Mouse (Mus musculus) erythroid progenitor cell, adult 5-6 weeks (primary cell): ENCODE results near the gene Rab11fip5. TPM values are rescaled to one million over a fixed set of nuclear protein-coding genes. Genes with fewer than 3 reads are reported as not detected.

Experiments used
- ATAC-seq: replicated peaks from 2 replicates; pipeline ENCODE4 v1.8.0; 2016; ENCODE audit warnings: moderate number of reproducible peaks, mild to moderate bottlenecking, moderate TSS enrichment, inconsistent platforms; ENCODE audit not compliant: poor library complexity, low FRiP score, severe bottlenecking
- total RNA-seq, 2 experiments: library from RNA; stranded (forward) in 1 of 2; stranded (reverse) in 1 of 2; fragments of 150-400 nt in 1 of 2; fragments of 186-747, 209-891 nt in 1 of 2; gene quantifications; 2 replicates each; pipeline versions ENCODE4 v1.2.3 to v1.2.4; 2015 to 2017; ENCODE audit warnings: low replicate concordance in 2 of 2

Rab11fip5 gene
- total RNA-seq, 2 experiments from 2014 or later = 0.84 to 3.6 TPM

DNA sequence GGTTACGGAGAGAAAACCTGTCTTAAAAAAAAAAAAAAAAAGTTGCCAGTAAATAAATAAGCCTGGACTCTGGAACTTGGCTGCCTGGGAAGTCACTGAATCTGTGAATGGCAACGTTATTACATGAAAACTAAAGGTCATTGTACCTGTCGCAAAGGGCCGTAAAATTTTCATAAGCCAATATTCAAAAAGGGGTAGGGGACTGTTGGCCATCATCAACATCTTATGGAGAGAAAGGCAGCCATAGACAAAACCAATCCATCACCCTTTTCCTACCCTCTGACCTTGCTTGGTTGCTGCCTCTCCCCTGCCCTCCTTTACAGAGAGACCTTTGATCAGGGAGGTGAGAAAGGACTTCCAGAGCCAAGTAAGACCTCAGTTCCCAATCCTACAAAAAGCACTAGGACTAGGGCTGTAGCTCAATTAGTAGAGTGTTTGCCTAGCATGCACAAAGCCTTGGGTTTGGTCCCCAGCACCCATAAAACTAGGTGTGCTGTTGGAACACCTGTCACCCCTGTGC lies 44.7 kb downstream of the Rab11fip5 start:
- no peak for ATAC-seq

DNA sequence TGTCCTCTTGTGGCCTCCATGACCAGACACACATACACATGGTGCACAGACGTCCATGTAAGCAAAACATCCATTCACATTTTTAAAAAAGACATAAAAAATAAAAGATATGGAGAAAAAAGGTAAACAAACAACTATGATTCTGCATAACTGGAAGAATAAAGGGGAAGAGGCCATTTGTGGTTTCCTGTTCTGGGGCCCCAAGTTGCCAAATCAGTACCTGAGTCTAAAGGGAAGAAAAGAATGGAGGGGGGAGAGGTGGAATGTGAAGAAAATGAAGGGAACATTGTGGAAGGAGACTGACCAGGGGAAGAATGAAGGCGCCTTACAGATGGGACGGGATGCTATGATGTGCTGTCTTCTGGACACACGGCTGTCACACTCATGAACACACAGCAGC lies 47.9 kb downstream of the Rab11fip5 start:
- no peak for ATAC-seq

DNA sequence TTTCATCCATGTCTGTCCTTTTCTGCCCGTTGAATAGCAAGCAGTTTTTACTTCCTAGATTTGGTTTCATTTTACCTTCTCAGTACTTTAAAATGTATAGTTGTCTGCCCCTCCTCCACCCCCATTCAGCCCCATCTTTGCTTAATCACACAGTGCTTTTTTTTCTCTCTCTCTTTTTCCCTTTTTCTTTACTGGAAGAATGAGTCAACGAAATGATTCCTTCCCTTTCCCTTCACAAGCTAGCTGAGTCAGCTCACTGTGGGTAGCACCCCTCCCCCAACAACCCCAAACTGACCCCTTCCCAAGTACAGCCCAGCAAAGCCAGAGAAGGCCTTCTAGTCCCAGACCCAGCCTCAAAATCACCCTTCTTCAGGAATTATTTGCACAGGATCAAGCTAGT lies 49.3 kb downstream of the Rab11fip5 start:
- ATAC-seq = no peak

DNA sequence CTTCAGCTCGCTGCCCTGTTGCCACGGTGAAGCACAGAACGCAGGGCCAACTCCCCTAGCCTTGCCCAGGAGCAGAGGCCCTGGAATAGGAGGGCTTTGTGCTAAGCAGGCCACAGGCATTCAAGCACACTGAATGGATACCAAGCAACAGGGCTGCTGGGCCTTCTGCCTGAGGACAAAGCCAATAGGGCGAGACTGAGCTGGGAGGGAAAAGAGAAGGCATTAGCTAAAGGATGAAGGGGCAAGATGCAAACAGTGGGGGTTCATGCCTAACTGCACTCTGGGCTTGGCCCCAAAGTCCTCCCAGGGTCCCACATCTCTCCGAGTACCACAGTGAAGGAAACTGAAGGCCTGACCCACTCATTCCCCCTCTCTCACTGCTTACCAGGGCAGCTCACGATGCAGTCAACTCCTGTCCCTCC lies 54.0 kb downstream of the Rab11fip5 start:
- 0 out of 2 replicates have a peak, but pooled peaks have one; percentile 14 for ATAC-seq

DNA sequence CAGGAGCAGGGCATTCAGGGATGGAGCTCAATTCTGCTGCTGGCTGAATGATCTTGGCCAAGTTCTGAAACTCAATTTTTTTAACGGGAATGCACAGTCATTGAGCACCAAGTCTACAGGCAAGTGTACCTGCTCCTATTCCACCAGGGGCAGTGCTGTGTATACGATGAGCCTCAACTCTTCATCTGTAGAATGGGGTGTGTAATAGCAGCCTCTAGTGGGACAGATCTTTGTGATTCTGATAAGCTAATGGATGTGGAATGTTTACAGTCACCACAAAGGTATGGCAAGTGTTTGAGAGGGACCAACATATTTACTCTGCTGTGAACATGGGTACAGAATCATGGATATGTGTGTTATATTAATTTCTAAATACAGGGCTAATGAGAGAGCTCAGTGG lies 58.2 kb downstream of the Rab11fip5 start:
- ATAC-seq = no peak

DNA sequence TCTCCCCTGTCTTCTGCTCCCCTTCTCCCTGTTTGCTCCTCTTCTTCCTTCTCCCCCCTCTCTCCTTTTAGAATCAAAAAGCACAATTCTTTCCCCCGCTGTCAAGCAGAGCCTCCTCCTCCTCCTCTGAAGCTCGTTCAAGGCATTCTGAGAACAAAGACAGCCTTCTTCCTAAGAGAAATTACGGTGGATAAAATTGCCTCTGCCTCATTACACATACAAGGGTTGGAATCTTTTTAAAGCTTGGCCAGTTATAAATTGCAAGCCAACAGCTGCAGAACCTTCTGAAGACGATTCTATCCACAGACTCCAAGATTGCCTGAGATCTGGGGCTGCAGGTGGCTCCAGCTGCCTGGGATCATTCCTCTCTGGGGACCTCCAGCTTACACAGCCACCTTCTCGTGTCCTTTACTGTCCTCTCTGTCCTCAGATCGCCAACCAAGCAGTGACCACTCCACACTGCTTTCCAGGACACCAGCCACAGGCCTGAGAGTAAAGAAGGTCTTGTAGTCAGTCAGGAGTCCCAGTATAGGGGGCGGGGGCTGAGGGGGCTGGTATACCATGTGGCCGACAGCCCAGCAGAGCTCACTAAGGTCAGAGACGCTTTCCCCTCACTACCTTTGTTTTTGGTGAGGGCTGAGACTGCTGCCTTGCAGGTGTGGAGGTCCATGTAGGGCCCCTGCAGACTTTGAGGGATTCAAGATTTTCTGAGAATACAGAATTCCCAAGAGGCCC lies 60.2 kb downstream of the Rab11fip5 start:
- ATAC-seq = no peak

DNA sequence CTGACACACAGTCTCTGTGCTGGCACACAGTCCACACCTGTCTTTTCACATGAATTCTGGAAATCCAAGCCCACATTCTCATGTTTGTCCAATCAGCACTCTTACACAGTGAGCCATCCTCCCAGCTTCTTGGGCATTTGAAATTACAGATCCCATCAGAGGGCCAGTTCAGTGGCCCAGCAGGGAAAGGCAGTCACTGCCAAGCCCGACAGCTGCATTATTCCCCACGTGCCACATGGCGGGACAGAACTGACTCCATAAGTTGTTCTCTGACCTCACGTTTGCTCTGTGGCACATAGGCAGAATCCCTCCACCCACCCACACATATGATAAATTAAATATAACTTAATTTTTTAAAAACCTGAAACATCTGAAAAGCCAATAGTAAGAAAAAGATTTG lies 66.5 kb downstream of the Rab11fip5 start:
- no peak for ATAC-seq

DNA sequence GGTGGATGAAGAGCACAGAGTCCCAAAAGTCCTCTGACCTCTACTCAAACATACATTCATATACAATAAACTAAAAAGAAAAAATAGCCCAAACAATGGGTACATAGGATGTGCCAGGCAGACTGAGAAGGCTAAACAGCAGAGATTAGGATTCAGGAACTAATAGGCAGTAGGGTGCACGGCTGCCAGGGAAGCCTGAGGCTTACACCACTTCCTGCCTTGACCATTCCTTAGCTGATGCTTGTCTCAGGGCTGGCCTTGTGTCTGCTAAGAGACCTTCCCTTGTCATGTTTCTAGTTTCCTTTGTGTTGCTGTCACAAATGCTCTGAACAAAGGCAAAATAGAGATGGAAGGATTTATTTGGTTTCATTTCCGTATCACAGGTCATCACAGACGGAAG lies 68.1 kb downstream of the Rab11fip5 start:
- no peak for ATAC-seq

DNA sequence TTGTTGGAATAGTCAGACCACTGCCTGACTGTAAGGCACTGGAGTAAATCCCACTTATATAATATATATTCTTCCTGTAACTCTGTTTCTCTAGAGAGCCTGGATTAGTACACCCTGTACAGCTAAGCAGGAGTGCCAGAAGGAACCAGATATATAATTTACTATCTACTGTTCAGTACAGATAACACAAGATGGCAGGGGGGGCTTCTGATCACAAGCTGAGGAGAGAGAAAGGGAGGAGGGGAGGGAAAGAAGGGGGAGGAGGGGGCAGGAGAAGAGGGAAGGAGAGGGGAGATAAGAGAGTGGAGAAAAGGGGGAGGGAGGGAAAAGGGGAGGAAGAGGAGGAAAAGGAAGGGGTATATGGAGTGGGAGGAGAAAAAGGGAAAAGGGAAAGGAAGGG lies 68.6 kb downstream of the Rab11fip5 start:
- ATAC-seq = no peak

DNA sequence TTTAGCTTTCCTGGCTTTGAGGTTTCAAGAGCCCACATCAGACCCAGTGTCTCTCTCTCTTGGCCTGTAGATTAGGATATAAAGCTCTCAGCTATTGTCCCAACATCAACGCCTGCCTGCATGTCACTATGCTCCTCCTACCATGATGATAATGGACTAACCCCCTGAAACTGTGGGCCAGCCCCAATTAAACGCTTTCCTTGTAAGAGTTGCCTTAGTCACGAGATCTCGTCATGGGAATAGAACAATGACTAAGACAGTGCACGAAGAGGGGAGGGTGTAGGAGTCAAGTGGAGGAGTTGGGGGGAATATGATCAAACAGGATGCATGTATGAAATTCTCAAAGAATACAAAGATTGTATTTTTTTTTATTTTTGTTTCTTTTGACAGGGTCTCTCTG lies 69.5 kb downstream of the Rab11fip5 start:
- ATAC-seq = no peak

DNA sequence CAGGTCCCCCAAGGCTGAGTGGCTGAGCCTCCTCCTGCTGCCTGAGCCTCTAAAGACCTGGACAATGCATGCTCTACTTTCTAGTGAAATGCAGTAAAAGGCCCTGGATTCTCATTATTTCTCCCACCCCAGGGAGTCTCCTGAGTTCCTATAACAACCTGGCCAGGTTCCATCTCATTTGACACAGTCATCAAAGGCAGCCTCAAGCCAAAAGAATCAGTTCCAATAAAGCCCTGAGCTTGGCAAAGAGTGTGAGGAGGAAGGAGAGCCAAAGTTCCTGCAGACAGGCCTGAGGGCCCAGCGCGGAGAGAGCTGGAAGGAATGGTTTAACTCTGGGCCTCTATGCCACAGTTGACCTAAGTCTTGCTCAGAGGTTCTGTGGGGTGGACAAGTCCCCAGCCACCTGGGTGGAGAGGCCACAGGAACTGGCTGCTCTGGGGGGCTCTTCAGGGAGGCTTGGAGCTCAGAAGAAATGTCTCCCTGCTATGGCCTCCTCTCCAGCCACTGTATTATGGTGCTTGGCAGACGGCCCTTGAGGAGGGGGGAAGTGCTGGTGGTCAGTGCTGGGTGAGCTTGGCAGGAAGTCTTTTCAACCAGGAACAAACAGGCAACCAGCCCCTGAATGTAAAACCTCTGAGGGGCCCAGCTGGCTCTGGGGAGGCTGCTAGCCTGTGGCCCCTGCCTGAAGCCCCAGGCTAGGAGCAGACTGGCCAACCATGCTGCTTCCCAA lies 71.9 kb downstream of the Rab11fip5 start:
- ATAC-seq = no peak; the same call in 1 of the 2 replicates

DNA sequence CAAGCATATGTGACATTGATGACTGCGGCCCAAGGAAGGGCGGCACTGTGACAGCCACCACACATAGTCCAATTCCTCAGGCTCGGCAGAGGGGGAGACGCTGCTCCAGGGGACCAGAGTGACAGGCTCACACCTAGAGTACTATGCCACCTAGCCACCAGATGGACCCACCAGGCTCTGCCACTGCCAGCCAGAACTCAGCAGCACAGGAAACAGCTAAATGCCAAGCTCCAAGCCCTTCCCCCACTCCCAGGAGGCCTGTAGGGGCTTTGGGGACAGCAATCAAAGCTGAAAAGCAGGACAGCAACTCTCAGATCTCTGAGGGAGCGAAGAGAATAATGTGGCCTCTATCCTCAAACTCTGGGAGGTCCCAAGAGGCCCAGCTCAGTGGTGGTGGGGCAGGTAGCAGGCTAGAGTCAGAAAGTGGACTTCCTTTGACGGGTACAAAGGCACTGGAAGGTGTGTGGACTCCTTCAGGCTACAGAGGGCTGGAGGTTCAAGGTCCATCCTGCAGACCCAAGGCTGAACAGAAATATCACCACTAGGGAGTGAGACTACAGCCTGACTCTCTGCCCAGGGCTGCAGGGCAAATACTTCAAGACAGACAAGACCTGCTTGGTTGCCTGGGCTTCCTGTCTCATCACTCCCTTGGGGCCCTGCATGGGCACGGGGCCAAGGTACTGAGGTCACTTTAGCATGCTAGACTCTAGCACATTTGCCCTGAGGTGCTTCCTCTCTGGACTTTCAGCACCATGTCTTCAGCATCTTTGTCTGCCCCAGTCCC lies 78.9 kb downstream of the Rab11fip5 start:
- ATAC-seq = no peak

DNA sequence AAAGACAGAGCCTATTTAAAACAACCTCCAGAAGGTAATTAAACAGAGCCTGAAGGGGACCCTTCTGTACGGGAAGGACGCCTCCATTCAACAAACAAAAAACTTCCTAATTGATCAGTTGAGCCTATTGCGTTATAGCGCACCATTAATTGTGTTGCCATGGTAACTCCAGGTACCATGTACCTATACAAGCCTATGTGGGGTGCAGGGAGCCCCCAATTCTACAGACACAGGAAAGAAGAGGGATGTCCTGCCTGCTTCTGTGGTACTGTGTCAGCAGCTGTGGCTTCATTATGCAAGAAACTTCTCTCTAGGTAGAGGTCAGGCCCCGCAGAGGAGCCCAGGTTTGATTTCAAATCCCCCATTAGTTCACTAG lies 80.4 kb downstream of the Rab11fip5 start:
- no peak for ATAC-seq

DNA sequence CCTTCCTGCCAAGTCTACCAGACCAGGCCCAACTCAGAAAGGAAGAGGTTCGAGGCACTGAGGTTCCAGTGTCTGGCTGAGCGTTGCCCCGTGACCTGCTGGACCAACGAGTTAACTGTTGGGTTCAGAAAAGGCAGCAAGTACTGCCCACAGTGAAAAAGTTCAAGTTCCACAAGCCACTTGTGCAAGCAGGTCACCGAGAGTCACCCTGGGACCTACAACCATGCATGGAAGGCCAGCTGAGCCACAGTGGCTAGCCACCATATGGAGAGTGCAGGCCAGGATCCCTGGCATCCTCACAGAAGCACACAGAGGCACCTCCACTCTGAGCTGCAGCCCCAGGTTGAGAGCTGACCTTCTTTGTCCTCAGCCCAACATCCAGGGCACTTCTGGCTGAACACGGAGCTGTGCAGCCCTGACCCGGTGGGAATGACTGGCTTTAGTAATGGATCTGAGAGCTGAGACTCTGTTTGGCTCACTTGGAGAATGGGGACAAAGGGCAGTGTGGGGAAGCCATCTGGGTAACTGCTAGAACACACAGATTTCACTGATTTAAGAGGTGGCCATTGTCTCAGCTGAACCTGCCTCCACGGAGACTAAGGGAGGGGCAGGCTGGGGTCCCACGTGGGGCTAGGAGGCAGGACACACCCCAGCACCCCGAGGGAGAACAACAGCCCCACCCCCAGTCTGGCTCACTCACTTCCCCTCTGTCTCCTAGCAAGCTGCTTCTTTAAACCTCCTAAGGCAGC lies 81.0 kb downstream of the Rab11fip5 start:
- no peak for ATAC-seq

DNA sequence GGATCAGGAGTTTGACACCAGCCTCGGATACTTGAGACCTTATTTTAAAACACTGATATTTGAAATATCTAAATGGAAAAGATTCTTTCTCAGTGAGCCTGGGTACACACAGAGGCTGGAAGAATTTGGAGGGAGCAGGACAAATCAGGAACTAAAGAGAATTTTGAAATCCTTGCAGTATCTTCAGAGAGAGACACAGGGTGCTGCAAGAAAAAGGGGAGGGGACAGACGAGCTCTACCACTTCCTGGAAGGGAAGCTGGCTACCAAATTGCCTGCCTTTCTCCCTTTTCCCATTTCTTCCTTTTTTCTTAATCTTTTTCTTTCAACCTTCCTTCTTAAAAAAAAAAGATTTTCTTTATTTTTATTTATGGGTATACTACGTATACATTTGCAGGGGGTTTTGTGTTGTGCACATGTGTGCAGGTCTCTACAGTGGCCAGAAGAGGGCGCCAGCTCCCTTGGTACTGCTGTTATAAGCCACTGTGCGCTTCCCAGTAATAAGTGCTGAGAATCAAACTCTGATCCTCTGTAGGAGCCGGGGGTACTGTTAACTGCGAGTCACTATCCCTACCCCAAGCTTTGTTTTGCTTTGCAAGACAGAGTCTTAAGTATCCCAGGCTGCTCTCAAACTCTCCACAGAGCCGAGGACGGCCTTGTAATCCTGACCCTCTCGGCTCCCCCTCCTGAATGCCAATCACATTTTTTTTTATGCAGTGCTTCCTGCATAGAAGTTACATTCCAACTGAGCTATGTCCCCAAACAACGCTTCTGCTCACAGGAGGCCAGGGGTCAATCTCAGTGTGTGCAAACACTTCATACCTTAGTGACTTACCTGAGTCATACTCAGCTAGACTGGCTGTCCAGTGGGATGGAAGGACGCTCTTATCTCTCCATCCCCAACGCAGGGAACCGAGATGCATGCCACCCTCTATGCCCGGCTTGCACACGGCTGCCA lies 83.3 kb downstream of the Rab11fip5 start:
- no peak for ATAC-seq

DNA sequence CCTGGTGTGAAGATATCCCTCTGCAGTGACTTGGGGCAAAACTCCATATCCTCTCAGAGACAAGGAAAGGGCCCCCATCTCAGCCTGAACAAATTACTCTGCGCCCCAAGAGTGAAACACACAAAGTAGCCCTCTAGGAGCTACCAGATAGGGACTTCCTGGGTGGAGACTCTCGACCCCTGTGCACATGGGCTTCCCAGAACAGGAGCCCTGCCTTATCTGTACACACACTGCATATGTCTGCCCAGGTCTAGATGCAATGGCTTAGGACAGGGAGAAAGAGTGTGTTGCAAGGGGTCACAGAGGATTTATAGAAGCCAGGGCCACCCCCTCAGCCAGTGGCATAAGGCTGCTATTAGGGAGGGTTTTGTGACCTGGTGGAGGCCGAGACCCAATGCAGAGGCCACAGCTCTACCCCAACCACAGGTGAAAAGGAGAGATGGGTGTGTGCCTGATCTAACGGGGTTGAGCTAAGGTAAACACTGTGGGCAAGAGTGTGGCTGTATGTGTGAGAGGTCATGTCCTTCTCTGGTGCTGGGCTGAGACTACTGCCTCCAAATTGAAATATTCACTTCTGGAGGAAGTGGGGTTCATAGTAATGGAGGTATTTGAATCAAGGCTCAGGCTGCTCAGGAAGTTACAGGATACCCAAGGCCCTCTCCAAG lies 86.1 kb downstream of the Rab11fip5 start:
- ATAC-seq = no peak

DNA sequence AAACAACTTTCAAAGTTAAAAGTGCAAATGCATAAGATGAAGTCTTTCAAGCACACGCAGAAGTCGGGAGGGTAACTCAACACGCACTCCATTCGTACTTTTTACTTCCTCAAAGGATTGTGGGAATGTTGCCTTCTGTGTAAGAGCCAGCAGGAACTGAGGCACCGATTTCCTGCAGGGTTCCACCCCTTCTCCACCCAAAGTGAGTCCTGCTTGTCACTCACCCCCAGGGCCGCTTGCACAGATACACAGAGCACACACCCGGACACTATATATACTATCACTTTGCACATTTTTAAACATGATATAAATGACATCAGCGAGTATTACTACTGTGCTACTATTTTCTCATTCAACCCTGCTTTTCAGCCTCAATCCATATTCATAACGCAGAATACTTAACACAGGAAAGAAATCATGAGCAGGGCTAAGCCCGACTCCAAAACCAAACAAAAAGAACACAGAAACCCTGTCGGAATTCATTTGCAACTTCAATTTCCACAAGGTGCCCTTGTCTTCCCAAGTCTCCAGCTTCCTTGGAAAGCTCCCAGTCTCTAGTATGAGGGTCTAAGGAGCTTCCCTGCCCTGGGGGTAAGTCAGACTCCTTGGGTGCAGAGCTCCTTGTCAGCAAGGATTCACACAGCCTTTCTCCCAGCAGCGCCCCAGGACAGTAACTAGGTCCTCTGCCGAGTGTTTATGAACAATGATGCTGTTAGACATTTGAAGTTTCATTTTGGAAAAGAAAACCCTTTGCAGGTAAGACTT lies 88.0 kb downstream of the Rab11fip5 start:
- ATAC-seq = no peak
